Mouse (Mus musculus) CH12.LX (cell line): Measurements from ENCODE around the gene Fmnl1.

Experiments
- CTCF ChIP-seq, 2 experiments: IDR thresholded peaks in 1 of 2; conservative IDR thresholded peaks in 1 of 2; 2 replicates each; pipeline ENCODE4 v1.5.1; 2011 to 2012; ENCODE audit warnings: low read depth in 2 of 2, low read length in 2 of 2, improper control_type of control experiment in 1 of 2, inconsistent platforms in 1 of 2, mild to moderate bottlenecking in 1 of 2, moderate library complexity in 1 of 2
- EP300 ChIP-seq: IDR thresholded peaks from 2 replicates; pipeline ENCODE4 v1.6.1; 2011; ENCODE audit warnings: low read length, improper control_type of control experiment
- KAT2A ChIP-seq: IDR thresholded peaks from 2 replicates; pipeline ENCODE4 v1.6.1; 2012; ENCODE audit warnings: low read length, improper control_type of control experiment, inconsistent platforms; ENCODE audit not compliant: insufficient replicate concordance
- MAFK ChIP-seq: IDR thresholded peaks from 2 replicates; pipeline ENCODE4 v1.6.1; 2011; ENCODE audit warnings: low read length, improper control_type of control experiment; ENCODE audit not compliant: insufficient replicate concordance
- MAZ ChIP-seq: IDR thresholded peaks from 2 replicates; pipeline ENCODE4 v1.6.1; 2012; ENCODE audit warnings: low read depth, mild to moderate bottlenecking, inconsistent platforms, low read length, improper control_type of control experiment, moderate library complexity
- MXI1 ChIP-seq: IDR thresholded peaks from 2 replicates; pipeline ENCODE4 v1.6.1; 2011; ENCODE audit warnings: mild to moderate bottlenecking, low read depth, low read length, improper control_type of control experiment
- PAX5 ChIP-seq: IDR thresholded peaks from 2 replicates; pipeline ENCODE4 v1.6.1; 2012; ENCODE audit warnings: low read length, inconsistent platforms, mixed read lengths
- POLR2A ChIP-seq: IDR thresholded peaks from 2 replicates; pipeline ENCODE4 v1.6.1; 2011; ENCODE audit warnings: low read depth, mild to moderate bottlenecking, improper control_type of control experiment, low read length
- SIN3A ChIP-seq: IDR thresholded peaks from 2 replicates; pipeline ENCODE4 v1.6.1; 2012; ENCODE audit warnings: low read length, improper control_type of control experiment, inconsistent platforms
- TBP ChIP-seq: conservative IDR thresholded peaks from 2 replicates; pipeline ENCODE4 v1.6.1; 2011; ENCODE audit warnings: low read depth, low read length, improper control_type of control experiment
- TCF12 ChIP-seq: IDR thresholded peaks from 2 replicates; pipeline ENCODE4 v1.6.1; 2014; ENCODE audit warnings: low read depth, mild to moderate bottlenecking, inconsistent platforms, low read length, improper control_type of control experiment

DNA sequence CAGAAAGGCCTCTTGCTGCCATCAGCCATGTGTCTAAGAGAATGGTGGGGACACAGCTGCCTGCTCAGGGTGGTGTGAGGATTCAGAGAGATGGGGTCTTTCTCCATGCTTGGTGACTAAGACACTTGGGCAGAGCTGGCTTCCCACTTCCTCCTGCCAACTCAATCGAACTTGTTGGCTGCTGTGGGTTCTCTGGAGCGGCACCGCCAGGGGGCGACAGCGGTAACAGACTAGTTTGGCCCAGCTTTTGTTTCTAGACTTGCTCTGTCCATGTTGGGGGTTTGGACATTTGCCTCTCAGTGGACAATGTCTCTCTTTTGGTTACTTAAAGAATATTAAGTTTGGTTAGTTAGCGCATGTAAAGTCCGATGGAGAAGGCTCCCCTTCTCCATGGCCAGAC is 62.1 kb downstream of the Fmnl1 start:
- no peak for TF ChIP-seq EP300
- TF ChIP-seq POLR2A = 0 out of 2 replicates have a peak, but pooled peaks have one; percentile 14
- TF ChIP-seq CTCF (conservative IDR thresholded peaks at IDR 0.05 in 1 of 2, IDR thresholded peaks at IDR 0.05 in 1 of 2; ENCODE audit: low read depth in 2 of 2, low read length in 2 of 2) = peak; percentile 92 to 99
- TF ChIP-seq TCF12 = 0 out of 2 replicates have a peak, but pooled peaks have one; percentile 33
- TF ChIP-seq SIN3A = no peak
- no peak for TF ChIP-seq KAT2A
- TF ChIP-seq MXI1 = no peak
- TF ChIP-seq TBP = no peak
- no peak for TF ChIP-seq MAFK
- peak; percentile 63; the same call in 1 of the 2 replicates for TF ChIP-seq MAZ
- TF ChIP-seq PAX5 = no peak
